Mouse (Mus musculus) liver, adult (tissue): ENCODE results near the gene Emc10.

ENCODE experiments used
- GATA4 ChIP-seq: IDR thresholded peaks from 2 replicates; pipeline ENCODE4 v1.6.1; 2014; ENCODE audit warnings: mild to moderate bottlenecking, low read length; ENCODE audit not compliant: insufficient replicate concordance

Emc10 gene

DNA sequence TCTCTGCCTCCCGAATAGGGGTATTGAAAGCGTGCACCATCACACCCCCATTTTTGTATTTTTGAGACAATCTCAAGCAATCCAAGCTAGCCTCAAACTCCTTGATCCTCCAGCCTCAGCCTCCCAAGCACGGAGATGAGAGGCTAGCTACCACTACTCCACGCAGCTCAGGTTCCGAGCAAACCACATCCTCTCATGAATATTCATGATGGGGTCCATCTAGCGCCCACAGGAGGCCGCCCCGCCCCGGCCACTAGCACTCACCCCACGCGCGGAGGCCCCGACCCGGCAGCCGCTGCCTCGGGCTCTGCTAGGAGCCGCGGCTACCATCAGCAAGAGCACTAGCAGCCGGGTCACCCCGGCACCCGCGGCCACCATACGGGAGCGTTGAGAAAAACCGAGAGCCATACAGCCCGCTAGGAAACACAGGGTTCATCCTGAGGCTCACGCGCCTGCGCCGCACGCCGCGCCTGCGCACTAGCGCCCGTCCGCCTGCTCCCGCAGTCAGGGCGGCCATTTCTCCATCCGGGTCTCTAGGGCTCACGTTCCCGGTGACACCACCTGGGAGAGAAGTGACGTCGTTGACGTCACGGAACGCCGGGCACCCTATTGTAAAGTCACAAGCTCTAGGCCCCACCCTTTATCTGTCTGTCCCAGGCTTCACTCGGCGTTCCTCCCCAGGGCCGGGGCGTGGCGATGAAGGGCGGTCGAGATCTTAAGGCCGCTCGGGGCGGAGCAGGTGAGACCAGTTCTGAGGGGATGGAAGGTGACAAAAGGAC lies at the start of gene Emc10, which contains the start of gene Fam71e1:
TSS of gene Emc10 (minus strand) at position 538 of the 779 bp plus-strand sequence.
TSS of gene Fam71e1 (plus strand) at position 590 of the 779 bp plus-strand sequence.
- TF ChIP-seq GATA4 = no peak; the same call in 1 of the 2 replicates

- no peak for TF ChIP-seq GATA4
Measured at GRCm38 (mm10) chr7:44543071-44543470, 46.7 kb upstream of the Emc10 start.

GRCm38 (mm10) chr7:44542555-44542954 lies 46.2 kb upstream of the Emc10 start:
- TF ChIP-seq GATA4 = no peak

GRCm38 (mm10) chr7:44538756-44539624 lies 42.7 kb upstream of the Emc10 start:
- no peak for TF ChIP-seq GATA4

DNA sequence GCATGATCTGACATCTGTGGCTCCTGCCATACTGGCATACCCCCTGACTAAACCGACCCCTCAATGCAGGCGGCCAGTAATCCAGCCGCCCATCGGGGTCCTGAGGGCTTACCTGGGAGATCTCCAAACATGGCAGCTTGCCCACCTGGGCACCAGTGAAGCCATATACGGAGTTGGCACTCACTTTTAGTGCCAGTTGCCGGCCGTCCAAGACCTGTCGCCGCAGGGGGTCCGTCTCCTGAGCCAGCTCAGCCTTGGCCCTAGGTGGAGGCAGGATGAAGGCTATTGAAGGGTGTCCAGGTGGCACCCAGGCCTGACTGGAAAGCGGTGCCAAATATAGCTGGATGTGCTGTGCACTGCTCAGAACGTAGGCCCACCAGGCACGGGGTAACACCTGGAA lies 41.2 kb upstream of the Emc10 start:
- TF ChIP-seq GATA4 = no peak

- no peak for TF ChIP-seq GATA4
Measured at GRCm38 (mm10) chr7:44537009-44537408, 40.7 kb upstream of the Emc10 start.

DNA sequence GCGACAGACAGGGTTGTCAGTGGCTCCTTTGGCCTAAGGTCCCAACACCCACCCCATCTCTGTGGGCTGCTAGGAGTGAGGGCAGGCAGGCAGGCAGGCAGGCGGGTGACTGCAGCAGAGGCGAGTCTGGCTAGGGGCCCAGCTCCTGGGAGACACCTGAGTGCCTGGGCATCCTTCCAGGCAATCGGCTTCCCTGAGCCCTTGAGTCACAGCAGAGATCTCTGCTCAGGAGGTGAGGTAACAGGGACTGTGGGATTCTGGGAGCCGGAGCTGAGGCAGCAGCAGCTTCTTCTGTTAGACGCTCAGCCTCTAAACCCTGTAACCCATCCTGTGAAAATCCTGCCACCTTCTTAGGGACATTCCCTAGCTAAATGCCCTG lies 40.2 kb upstream of the Emc10 start:
- TF ChIP-seq GATA4 = no peak

GRCm38 (mm10) chr7:44535657-44536589 lies 39.6 kb upstream of the Emc10 start:
- no peak for TF ChIP-seq GATA4

DNA sequence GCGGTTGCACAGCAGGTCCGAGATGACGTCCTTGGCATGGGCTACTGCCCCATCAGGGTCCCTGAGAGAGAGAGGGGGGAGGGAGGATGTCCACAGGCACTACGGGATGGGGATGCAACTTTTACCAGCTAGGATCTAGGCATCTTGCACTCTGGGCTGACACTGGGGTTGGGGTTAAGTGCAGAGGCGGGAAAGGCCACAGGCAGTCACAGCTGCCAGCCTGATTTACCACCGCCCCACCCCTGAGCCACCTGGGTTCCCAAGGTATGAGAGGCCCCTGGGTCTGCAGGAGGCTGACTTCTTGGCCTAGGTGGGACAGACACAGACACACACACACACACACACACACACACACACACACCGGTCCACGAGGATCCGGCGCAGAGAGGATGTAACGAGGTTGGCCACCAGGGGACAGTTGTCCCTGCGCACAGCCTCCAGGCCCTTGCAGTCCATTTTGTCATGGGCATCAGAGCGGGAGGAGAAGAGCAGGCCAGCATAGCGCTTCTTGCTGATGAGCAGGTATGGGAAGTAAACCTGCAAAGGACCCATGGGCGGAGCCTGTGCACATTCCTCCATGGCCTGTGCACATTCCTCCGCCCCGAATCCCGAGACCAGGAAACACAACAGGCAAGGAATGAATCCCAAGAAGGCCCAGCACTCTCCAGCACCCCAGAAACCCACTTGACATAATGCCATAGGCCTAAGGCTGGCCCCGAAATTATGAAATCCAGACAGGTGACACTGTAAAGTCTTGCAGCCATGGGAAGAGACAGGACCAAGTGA lies 38.5 kb upstream of the Emc10 start:
- TF ChIP-seq GATA4 = no peak

- no peak for TF ChIP-seq GATA4
Measured at GRCm38 (mm10) chr7:44534242-44534641, 37.9 kb upstream of the Emc10 start.

- no peak for TF ChIP-seq GATA4
Measured at GRCm38 (mm10) chr7:44533746-44534045, 37.4 kb upstream of the Emc10 start.

GRCm38 (mm10) chr7:44532918-44533745 lies 36.8 kb upstream of the Emc10 start:
- TF ChIP-seq GATA4 = no peak

DNA sequence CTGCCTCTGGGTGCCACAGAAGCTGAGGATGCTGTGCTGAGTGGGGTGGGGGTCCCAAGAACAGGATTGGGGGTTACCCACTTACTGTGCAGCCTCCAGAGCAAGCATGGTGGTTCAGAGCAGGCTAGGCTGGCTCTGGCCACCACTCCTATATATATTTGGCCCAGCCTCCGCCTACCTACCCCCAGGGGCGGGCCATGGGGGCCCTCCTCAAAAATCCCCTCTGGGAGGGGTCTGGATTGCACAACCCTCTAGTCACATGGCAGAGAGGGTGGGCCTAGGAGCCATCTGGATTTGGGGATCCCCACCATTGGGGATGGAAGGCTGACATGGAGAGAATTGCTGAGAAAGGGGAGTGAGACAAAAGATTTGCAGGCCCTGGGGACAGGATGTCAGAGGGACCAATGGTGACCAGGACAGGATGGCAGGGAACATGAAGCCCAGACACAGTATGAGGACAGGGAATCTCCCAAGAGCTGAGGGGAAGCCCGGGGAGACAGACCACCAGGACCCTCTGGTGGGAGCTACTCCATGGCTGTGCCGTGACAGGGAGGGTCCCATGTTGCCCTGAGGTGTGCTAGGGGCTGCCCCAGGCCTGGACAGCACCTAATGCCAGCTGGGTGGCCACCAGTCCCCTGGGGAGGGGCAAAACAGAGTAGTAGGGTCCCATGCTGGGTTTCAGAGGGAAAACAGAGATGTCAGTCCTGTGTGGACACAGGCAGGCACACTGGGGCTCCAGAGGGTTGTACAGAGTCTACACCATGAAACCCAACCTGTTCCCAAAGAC lies 35.8 kb upstream of the Emc10 start, which contains the start of gene Spib:
TSS of gene Spib (minus strand) at position 126 of the 787 bp plus-strand sequence.
- TF ChIP-seq GATA4 = no peak
